Mouse (Mus musculus) right cerebral cortex, adult 2 months (tissue): ENCODE results near the gene Avil.

ENCODE experiments used
- DNase-seq, 2 experiments: peaks; one replicate each; pipeline ENCODE4 v3.0.0; 2021 to 2022; ENCODE audit warnings: low spot score in 2 of 2

Avil gene

DNA sequence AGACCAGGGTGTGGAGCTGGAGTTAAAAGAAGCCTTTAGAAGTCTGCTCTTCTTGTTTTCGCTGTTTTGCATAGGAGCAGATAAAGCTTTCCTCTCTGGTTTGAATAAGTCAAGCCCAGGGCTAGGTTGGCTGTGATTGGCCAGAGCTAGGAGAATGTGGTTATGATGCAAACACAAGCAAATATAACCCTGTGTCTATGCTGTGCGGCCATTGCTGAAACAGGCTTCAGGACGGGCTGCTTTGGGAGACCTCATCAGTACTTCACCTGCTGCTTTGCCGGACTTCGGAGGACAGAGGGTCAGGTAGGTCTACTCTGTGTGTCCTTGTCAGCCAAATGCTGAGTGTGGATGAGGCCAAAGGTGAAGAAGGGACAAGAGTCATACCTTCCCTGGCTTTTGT, at the start of gene Avil:
Avil (plus strand) TSS at position 181 of the 400 bp plus-strand sequence.
- DNase-seq, result no peak

DNA sequence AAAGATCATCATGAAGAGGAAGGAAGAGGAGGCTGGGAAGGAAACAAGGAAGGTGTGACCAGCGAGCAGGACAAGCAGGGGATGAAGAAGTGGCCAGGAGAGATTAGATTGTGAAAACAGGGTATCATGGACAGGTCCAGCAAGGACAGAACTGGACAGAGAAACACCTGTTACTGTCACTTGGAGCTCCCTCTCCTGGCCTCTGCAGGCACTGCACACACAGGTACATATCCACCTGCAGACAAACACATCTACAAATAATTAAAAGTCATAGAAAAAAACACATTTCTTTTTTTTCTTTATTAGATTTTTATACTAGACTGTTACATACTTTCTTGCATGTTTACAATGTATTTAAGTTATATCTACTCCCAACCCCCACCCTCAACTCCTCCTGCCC, 48.1 kb upstream of the Avil start:
- DNase-seq, result no peak

DNA sequence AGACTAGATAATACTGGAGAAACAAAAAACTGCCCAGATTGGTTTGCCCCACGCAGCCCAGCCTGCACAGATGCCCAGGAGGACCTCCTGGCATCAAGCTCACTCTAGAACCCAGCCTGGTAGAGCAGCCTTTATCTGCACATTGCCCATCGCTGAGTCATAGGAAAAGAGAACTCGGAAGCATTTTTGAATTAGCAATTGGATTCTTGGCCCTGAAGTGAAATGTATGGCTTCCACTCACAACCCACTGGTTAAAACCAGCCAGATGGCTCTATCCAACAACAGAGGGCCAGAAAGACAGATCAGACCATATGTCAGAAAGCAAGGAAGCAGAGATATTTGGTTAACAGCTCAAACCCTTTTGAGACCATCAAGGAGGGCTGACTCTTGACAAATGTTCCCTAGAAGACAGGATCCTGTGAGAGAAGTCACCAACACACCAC, 47.5 kb upstream of the Avil start:
- DNase-seq, result peak; percentile 49 to 55

GRCm38 (mm10) chr10:126956692-126957358, 43.7 kb upstream of the Avil start:
- DNase-seq, result no peak

- peak; percentile 65 to 73 for DNase-seq
Observed at GRCm38 (mm10) chr10:126957359-126958107, 43.0 kb upstream of the Avil start.

- DNase-seq, result no peak
Observed at GRCm38 (mm10) chr10:126960496-126960895, 40.0 kb upstream of the Avil start.

GRCm38 (mm10) chr10:126961757-126962156, 38.8 kb upstream of the Avil start:
- no peak for DNase-seq

- peak in 1 of 2 experiments; percentile 62 for DNase-seq
Observed at GRCm38 (mm10) chr10:126962271-126962965, 38.1 kb upstream of the Avil start.

GRCm38 (mm10) chr10:126962966-126963330, 37.6 kb upstream of the Avil start:
- no peak for DNase-seq

DNA sequence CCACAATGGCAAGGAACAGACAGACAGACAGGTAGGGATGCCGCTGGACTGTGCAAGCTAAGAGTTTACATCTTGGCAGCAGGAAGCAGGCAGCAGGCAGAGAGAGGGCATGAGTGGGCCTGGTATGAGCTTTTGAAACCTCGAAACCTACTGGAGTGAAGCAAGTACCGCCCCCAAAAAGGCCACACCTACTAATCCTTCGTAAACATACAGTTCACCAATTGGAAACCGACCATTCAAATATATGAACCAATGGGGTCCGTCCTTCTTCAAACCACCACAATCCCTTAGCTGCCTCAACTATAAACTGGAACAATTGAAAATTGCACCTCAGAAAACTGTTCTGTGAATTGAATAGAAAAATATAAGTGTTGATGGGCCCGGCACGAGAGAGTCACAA, 36.7 kb upstream of the Avil start:
- DNase-seq, result no peak

- DNase-seq, result no peak
Observed at GRCm38 (mm10) chr10:126971363-126972050, 29.0 kb upstream of the Avil start.

- no peak for DNase-seq
Observed at GRCm38 (mm10) chr10:126972051-126972725, 28.3 kb upstream of the Avil start.

GRCm38 (mm10) chr10:126972988-126973387, 27.5 kb upstream of the Avil start:
- no peak for DNase-seq

GRCm38 (mm10) chr10:126975706-126976105, 24.8 kb upstream of the Avil start:
- DNase-seq, result no peak

- DNase-seq, result no peak
Observed at GRCm38 (mm10) chr10:126977076-126977475, 23.4 kb upstream of the Avil start.

GRCm38 (mm10) chr10:126978277-126978994, 22.1 kb upstream of the Avil start, which contains the start of gene Ctdsp2:
Ctdsp2 (plus strand) TSS chr10:126978717.
- DNase-seq, result peak; percentile 99 to 100

GRCm38 (mm10) chr10:126979121-126979635, 21.3 kb upstream of the Avil start:
- no peak for DNase-seq

GRCm38 (mm10) chr10:126979636-126980151, 20.8 kb upstream of the Avil start:
- peak; percentile 52 to 60 for DNase-seq

- DNase-seq, result peak; percentile 54 to 68
Observed at GRCm38 (mm10) chr10:126980221-126980932, 20.1 kb upstream of the Avil start.
